Mouse (Mus musculus): ENCODE results near the gene Asb4. TPM values are rescaled to one million over a fixed set of nuclear protein-coding genes. Genes with fewer than 3 reads are reported as not detected.

Asb4 gene
- polyA plus RNA-seq, 2 experiments, result 4.0 to 6.1 TPM

- Histone ChIP-seq H3K27ac (no peak overlapping the region), H3K4me1 (replicated peaks; ENCODE audit: control insufficient read depth in 2 of 2, insufficient read depth in 2 of 2, low read length in 1 of 2) (peaks cover 0 to 8% of the 10 kb centered on the region in 2 experiments; a peak in 1 of 4 replicates), H3K9ac (replicated peaks) (no peak overlapping the region), H3K27me3 (ENCODE audit: control insufficient read depth, insufficient read depth, low read length) (peaks cover 8% of the 10 kb centered on the region), H3K9me3 (ENCODE audit: control insufficient read depth, low read length) (no peaks in the 10 kb centered on the region), H3K4me2 (ENCODE audit: low read depth) (peak overlapping the region; percentile 44), H3K4me3 (ENCODE audit: insufficient read depth in 1 of 2, low read depth in 2 of 2, low read length in 2 of 2) (peak overlapping the region; percentile 26 to 39), H3K36me3 (replicated peaks; ENCODE audit: control insufficient read depth, insufficient read depth, low read depth) (no peaks in the 10 kb centered on the region)
- no peak for TF ChIP-seq EP300 (IDR thresholded peaks at IDR 0.05; ENCODE audit: low read depth)
- TF ChIP-seq CTCF (IDR thresholded peaks at IDR 0.05; ENCODE audit: low read depth), result no peak
- WGBS (ENCODE audit: insufficient replicate concordance), result 9% methylated on average over 11 of the region's 11 CpGs
- DNase-seq (ENCODE audit: low read depth in 3 of 3, low spot score in 3 of 3) (no peak), ATAC-seq (ENCODE audit: insufficient read depth) (no peak)
Measured at GRCm38 (mm10) chr6:5390298-5390697, 7.1 kb downstream of the Asb4 start.

DNA sequence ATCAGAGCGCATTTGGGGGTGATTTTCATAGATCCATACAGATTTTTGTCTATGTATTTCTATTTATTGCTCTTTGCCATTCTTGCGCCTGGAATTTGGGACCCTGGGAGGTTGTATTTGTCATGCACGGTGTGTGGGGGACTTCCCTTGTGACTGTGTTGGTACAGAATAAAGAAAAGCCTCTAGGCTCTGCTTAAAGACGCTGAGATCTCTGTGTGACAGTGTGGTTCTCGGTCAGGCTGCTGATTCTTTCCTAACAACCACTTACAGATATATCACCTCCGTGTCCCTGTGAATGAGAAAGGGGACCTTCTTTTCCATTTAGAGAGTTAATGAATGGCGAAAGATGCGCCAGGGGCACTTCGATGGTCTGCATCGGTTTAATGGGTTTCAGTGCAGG lies 7.8 kb downstream of the Asb4 start:
- TF ChIP-seq CTCF (IDR thresholded peaks at IDR 0.05; ENCODE audit: low read depth) (no peak), EP300 (IDR thresholded peaks at IDR 0.05; ENCODE audit: low read depth) (no peak)
- Histone ChIP-seq H3K9ac (replicated peaks) (peak overlapping the region; percentile 9; the same call in 1 of the 2 replicates), H3K4me1 (replicated peaks; ENCODE audit: control insufficient read depth in 2 of 2, insufficient read depth in 2 of 2, low read length in 1 of 2) (peaks cover 0 to 9% of the 10 kb centered on the region in 2 experiments; a peak in 2 of 4 replicates), H3K4me2 (ENCODE audit: low read depth) (peak overlapping the region; percentile 44), H3K9me3 (ENCODE audit: control insufficient read depth, low read length) (no peaks in the 10 kb centered on the region), H3K27me3 (ENCODE audit: control insufficient read depth, insufficient read depth, low read length) (peaks cover 8% of the 10 kb centered on the region), H3K4me3 (ENCODE audit: insufficient read depth in 1 of 2, low read depth in 2 of 2, low read length in 2 of 2) (peak overlapping the region; percentile 26 to 46), H3K36me3 (replicated peaks; ENCODE audit: control insufficient read depth, insufficient read depth, low read depth) (no peaks in the 10 kb centered on the region), H3K27ac (no peak overlapping the region)
- ATAC-seq (ENCODE audit: insufficient read depth), result no peak
- 29% methylated on average over 10 of the region's 10 CpGs for WGBS (ENCODE audit: insufficient replicate concordance)
- no peak for DNase-seq (ENCODE audit: low read depth in 3 of 3, low spot score in 3 of 3)

- Histone ChIP-seq H3K9ac (replicated peaks) (no peak overlapping the region), H3K4me2 (ENCODE audit: low read depth) (no peak overlapping the region), H3K27me3 (ENCODE audit: control insufficient read depth, insufficient read depth, low read length) (peaks cover 8% of the 10 kb centered on the region), H3K9me3 (ENCODE audit: control insufficient read depth, low read length) (no peaks in the 10 kb centered on the region), H3K36me3 (replicated peaks; ENCODE audit: control insufficient read depth, insufficient read depth, low read depth) (no peaks in the 10 kb centered on the region), H3K4me1 (replicated peaks; ENCODE audit: control insufficient read depth in 2 of 2, insufficient read depth in 2 of 2, low read length in 1 of 2) (peaks cover 0 to 8% of the 10 kb centered on the region in 2 experiments; a peak in 2 of 4 replicates), H3K27ac (no peak overlapping the region), H3K4me3 (ENCODE audit: insufficient read depth in 1 of 2, low read depth in 2 of 2, low read length in 2 of 2) (no peak overlapping the region)
- WGBS (ENCODE audit: insufficient replicate concordance), result 6% methylated on average over 4 of the region's 4 CpGs
- ATAC-seq (ENCODE audit: insufficient read depth) (peak; percentile 50), DNase-seq (ENCODE audit: low read depth in 3 of 3, low spot score in 3 of 3) (no peak)
- TF ChIP-seq EP300 (IDR thresholded peaks at IDR 0.05; ENCODE audit: low read depth) (no peak), CTCF (IDR thresholded peaks at IDR 0.05; ENCODE audit: low read depth) (no peak)
Measured at GRCm38 (mm10) chr6:5394971-5395370, 11.8 kb downstream of the Asb4 start.

- H3K27ac ChIP-seq, result no peak overlapping the region
- no peak for DNase-seq (ENCODE audit: low read depth in 3 of 3, low spot score in 3 of 3)
- H3K4me2 ChIP-seq (ENCODE audit: low read depth), result no peak overlapping the region
Measured at GRCm38 (mm10) chr6:5396797-5397196, 13.6 kb downstream of the Asb4 start.

GRCm38 (mm10) chr6:5401394-5401793 lies 18.2 kb downstream of the Asb4 start:
- H3K36me3 ChIP-seq (replicated peaks; ENCODE audit: control insufficient read depth, insufficient read depth, low read depth), result no peaks in the 10 kb centered on the region
- ATAC-seq (ENCODE audit: insufficient read depth) (no peak), DNase-seq (ENCODE audit: low read depth in 3 of 3, low spot score in 3 of 3) (peak in 2 of 3 experiments; percentile 27 to 28)
- WGBS (ENCODE audit: insufficient replicate concordance), result 2% methylated on average over 3 of the region's 3 CpGs
- TF ChIP-seq CTCF (IDR thresholded peaks at IDR 0.05; ENCODE audit: low read depth) (peak; percentile 81), EP300 (IDR thresholded peaks at IDR 0.05; ENCODE audit: low read depth) (no peak)
- no peak overlapping the region for H3K4me3 ChIP-seq (ENCODE audit: insufficient read depth in 1 of 2, low read depth in 2 of 2, low read length in 2 of 2)
- H3K9me3 ChIP-seq (ENCODE audit: control insufficient read depth, low read length), result no peaks in the 10 kb centered on the region
- H3K27ac ChIP-seq, result no peak overlapping the region
- no peak overlapping the region for H3K4me2 ChIP-seq (ENCODE audit: low read depth)
- no peaks in the 10 kb centered on the region for H3K27me3 ChIP-seq (ENCODE audit: control insufficient read depth, insufficient read depth, low read length)
- no peak overlapping the region for H3K9ac ChIP-seq (replicated peaks)
- no peaks in the 10 kb centered on the region; a peak in 1 of 4 replicates for H3K4me1 ChIP-seq (replicated peaks; ENCODE audit: control insufficient read depth in 2 of 2, insufficient read depth in 2 of 2, low read length in 1 of 2)

More at GRCm38 (mm10) chr6:5396797-5397196, 13.6 kb downstream of the Asb4 start:
- no peaks in the 10 kb centered on the region for H3K36me3 ChIP-seq (replicated peaks; ENCODE audit: control insufficient read depth, insufficient read depth, low read depth)
- TF ChIP-seq EP300 (IDR thresholded peaks at IDR 0.05; ENCODE audit: low read depth), result no peak
- TF ChIP-seq CTCF (IDR thresholded peaks at IDR 0.05; ENCODE audit: low read depth), result peak; percentile 35; the same call in 1 of the 2 replicates
- H3K4me3 ChIP-seq (ENCODE audit: insufficient read depth in 1 of 2, low read depth in 2 of 2, low read length in 2 of 2), result no peak overlapping the region
- 41% methylated on average over 3 of the region's 3 CpGs for WGBS (ENCODE audit: insufficient replicate concordance)
- no peaks in the 10 kb centered on the region; the same call in 1 of the 2 replicates for H3K27me3 ChIP-seq (ENCODE audit: control insufficient read depth, insufficient read depth, low read length)
- H3K9ac ChIP-seq (replicated peaks), result no peak overlapping the region
- peaks cover 0 to 8% of the 10 kb centered on the region in 2 experiments; a peak in 2 of 4 replicates for H3K4me1 ChIP-seq (replicated peaks; ENCODE audit: control insufficient read depth in 2 of 2, insufficient read depth in 2 of 2, low read length in 1 of 2)
- peak; percentile 14; the same call in 1 of the 2 replicates for ATAC-seq (ENCODE audit: insufficient read depth)
- no peaks in the 10 kb centered on the region for H3K9me3 ChIP-seq (ENCODE audit: control insufficient read depth, low read length)

All from liver, embryonic 14.5 days (tissue).